ENCODE assay signal across 13 mouse cellular contexts in genomic region chr10:17237918-17238850, GRCm38 (mm10).
DNase-seq lines count a peak whose midpoint lies in the region; ATAC-seq and TF ChIP-seq lines count a peak whose summit lies in the region.
"Had no signal": no experiment of that assay in that cellular context is flagged by ENCODE, and none has a peak within 500 bp of the region (broad histone marks: within the 10 kb centered on the region; RNA-seq: fewer than 3 reads in every experiment).

No protein-coding gene starts in this region.

- DNase-seq in thymus, postnatal 4 days = peak; percentile 8
- DNase-seq in thymus, adult 18-20 months = no peak
- peak; percentile 56 for DNase-seq in forebrain, embryonic 11.5 days (ENCODE audit: low spot score)
- DNase-seq in hindbrain, postnatal 0 days (ENCODE audit: low spot score) = no peak
- DNase-seq in retina, postnatal 1 day = peak; percentile 71
- DNase-seq in right cerebral cortex, postnatal 14 days = no peak
- DNase-seq in lung, postnatal 4 days = no peak
- no peak for DNase-seq in layer of hippocampus, adult 8-10 months (ENCODE audit: low spot score in 2 of 2)
- DNase-seq: gastrocnemius, adult 2 months; kidney, adult 11 months had no signal

- H3K4me1 ChIP-seq in forebrain, embryonic 11.5 days (replicated peaks; ENCODE audit: control insufficient read depth, insufficient read depth, low read length) = peaks cover 14% of the 10 kb centered on the region
- H3K4me1 ChIP-seq in hindbrain, postnatal 0 days (ENCODE audit: insufficient read depth, low read length) = 0 out of 2 replicates have a peak, but pooled peaks cover 3% of the 10 kb centered on the region

- 69% methylated on average over 12 of the region's 12 CpGs for WGBS in forebrain, embryonic 11.5 days
- WGBS in hindbrain, postnatal 0 days = 44% methylated on average over 12 of the region's 12 CpGs

- no peaks in the 10 kb centered on the region for H3K36me3 ChIP-seq in forebrain, embryonic 11.5 days (ENCODE audit: control insufficient read depth, insufficient read depth, low read length)
- no peaks in the 10 kb centered on the region for H3K36me3 ChIP-seq in hindbrain, postnatal 0 days (ENCODE audit: insufficient read depth, low read length)
- H3K36me3 ChIP-seq: heart, embryonic 12.5 days had no signal

- no peak overlapping the region for H3K4me3 ChIP-seq in forebrain, embryonic 11.5 days (ENCODE audit: low read depth, low read length)
- no peak overlapping the region for H3K4me3 ChIP-seq in hindbrain, postnatal 0 days (ENCODE audit: low read length)
- H3K4me3 ChIP-seq: gastrocnemius, adult 2 months; heart, embryonic 12.5 days had no signal

- H3K27me3 ChIP-seq in forebrain, embryonic 11.5 days (ENCODE audit: control insufficient read depth, insufficient read depth, low read length) = no peaks in the 10 kb centered on the region
- no peaks in the 10 kb centered on the region for H3K27me3 ChIP-seq in hindbrain, postnatal 0 days (ENCODE audit: insufficient read depth, low read length)
- H3K27me3 ChIP-seq: heart, embryonic 12.5 days had no signal

- H3K4me2 ChIP-seq in forebrain, embryonic 11.5 days (ENCODE audit: low read depth, low read length, severe bottlenecking) = no peak overlapping the region
- H3K4me2 ChIP-seq in hindbrain, postnatal 0 days (ENCODE audit: low read depth, low read length) = peak overlapping the region; percentile 45

- peak; percentile 84 for ATAC-seq in forebrain, embryonic 11.5 days (replicated peaks; ENCODE audit: low FRiP score)
- ATAC-seq in hindbrain, postnatal 0 days = peak; percentile 71; the same call in 1 of the 2 replicates

- TF ChIP-seq CTCF in hindbrain, postnatal 0 days (IDR thresholded peaks at IDR 0.05; ENCODE audit: low read depth) = no peak

- no peak overlapping the region for H3K27ac ChIP-seq in forebrain, embryonic 11.5 days (ENCODE audit: low read depth, low read length)
- no peak overlapping the region for H3K27ac ChIP-seq in hindbrain, postnatal 0 days
- H3K27ac ChIP-seq: gastrocnemius, adult 2 months; macrophage; stomach, postnatal 0 days had no signal

- H3K9ac ChIP-seq in forebrain, embryonic 11.5 days (ENCODE audit: low read length) = no peak overlapping the region
- H3K9ac ChIP-seq in hindbrain, postnatal 0 days (replicated peaks; ENCODE audit: low read length) = no peak overlapping the region
- H3K9ac ChIP-seq: heart, embryonic 12.5 days had no signal

- no peaks in the 10 kb centered on the region for H3K9me3 ChIP-seq in forebrain, embryonic 11.5 days (ENCODE audit: control insufficient read depth, low read length)
- H3K9me3 ChIP-seq in hindbrain, postnatal 0 days (ENCODE audit: low read length) = no peaks in the 10 kb centered on the region
- H3K9me3 ChIP-seq: heart, embryonic 12.5 days had no signal

Comparison
In these comparisons a context has a peak if more than half of its experiments do, and no peak if none do; other contexts are left out.
1. DNase-seq: peak in thymus, postnatal 4 days (single experiment), forebrain, embryonic 11.5 days (single experiment) and retina, postnatal 1 day (single experiment); none in thymus, adult 18-20 months (0 of 2), hindbrain, postnatal 0 days (single experiment), right cerebral cortex, postnatal 14 days (single experiment), lung, postnatal 4 days (0 of 2) and layer of hippocampus, adult 8-10 months (0 of 2).